Mouse (Mus musculus): ENCODE measurements at regions not wholly inside any gene's neighbourhood (a gene's known extent, or its start where the extent isn't known, plus 50 kb on each side); places are given as distances from the start of the nearest gene placed in this dataset.
"Not testable (repeated sequence)": the region's sequence is repeated elsewhere in the genome, so short reads cannot be mapped to it uniquely, and the experiment has no call there.

GRCm38 (mm10) chr17:69781201-69781600 lies 187.7 kb upstream of the Dlgap1 start:
- no peak for TF ChIP-seq CTCF (IDR thresholded peaks at IDR 0.05; ENCODE audit: borderline replicate concordance, insufficient read depth, low read length)
- TF ChIP-seq POLR2A (IDR thresholded peaks at IDR 0.05; ENCODE audit: low read depth, low read length), result no peak
- Histone ChIP-seq H3K27ac (ENCODE audit: insufficient read depth, low read length) (no peak overlapping the region), H3K4me1 (ENCODE audit: control insufficient read depth, insufficient read depth, low read length) (no peaks in the 10 kb centered on the region), H3K4me3 (ENCODE audit: insufficient read depth, low read length) (no peak overlapping the region)

DNA sequence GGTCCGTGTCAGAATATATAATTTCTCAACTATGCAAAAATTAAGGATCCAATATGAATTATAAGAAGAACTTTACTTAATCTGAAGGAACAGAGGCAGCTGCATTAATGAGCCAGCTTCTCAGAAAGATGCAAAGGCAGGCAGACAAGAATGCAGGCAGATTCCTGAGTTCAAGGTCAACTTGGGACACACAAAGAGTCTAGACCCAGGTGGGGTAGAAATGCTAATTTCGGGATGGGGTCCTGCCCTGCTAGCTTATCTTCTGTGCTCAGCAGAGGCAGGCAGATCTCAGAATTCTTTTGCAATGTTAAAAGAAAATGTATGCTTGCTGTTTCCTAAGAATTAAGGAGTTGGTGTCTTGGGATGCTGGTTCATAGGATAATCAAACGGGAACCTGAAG lies 181.9 kb upstream of the Dlgap1 start:
- Histone ChIP-seq H3K4me3 (ENCODE audit: insufficient read depth, low read length) (no peak overlapping the region), H3K27ac (ENCODE audit: insufficient read depth, low read length) (no peak overlapping the region)

DNA sequence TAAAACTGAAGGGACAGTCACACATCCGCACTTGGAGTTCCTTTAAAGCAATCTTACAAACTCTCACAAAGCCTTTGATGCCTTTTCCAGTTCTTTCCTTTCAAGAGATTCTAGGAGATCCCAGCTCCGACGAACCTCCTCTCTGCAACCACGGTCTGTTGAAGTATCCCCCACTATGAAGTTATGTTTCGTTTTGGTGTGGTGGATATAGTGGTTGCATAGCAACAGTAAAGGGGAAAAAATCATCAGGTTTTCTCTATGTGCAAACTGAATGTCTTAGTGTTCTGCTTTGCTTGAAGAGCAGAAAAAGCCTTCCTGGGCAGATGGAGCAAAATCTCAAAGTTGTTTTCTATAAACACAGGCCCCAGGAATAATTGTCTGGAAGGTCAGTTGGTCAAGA lies 147.4 kb upstream of the Dlgap1 start:
- Histone ChIP-seq H3K4me3 (ENCODE audit: insufficient read depth, low read length) (no peak overlapping the region), H3K27ac (ENCODE audit: insufficient read depth, low read length) (no peak overlapping the region), H3K4me1 (ENCODE audit: control insufficient read depth, insufficient read depth, low read length) (no peaks in the 10 kb centered on the region)
- TF ChIP-seq POLR2A (IDR thresholded peaks at IDR 0.05; ENCODE audit: low read depth, low read length) (no peak), CTCF (IDR thresholded peaks at IDR 0.05; ENCODE audit: borderline replicate concordance, insufficient read depth, low read length) (no peak)

More for the DNA sequence above, 181.9 kb upstream of the Dlgap1 start:
- no peak for TF ChIP-seq POLR2A (IDR thresholded peaks at IDR 0.05; ENCODE audit: low read depth, low read length)
- TF ChIP-seq CTCF (IDR thresholded peaks at IDR 0.05; ENCODE audit: borderline replicate concordance, insufficient read depth, low read length), result no peak
- no peaks in the 10 kb centered on the region for H3K4me1 ChIP-seq (ENCODE audit: control insufficient read depth, insufficient read depth, low read length)

DNA sequence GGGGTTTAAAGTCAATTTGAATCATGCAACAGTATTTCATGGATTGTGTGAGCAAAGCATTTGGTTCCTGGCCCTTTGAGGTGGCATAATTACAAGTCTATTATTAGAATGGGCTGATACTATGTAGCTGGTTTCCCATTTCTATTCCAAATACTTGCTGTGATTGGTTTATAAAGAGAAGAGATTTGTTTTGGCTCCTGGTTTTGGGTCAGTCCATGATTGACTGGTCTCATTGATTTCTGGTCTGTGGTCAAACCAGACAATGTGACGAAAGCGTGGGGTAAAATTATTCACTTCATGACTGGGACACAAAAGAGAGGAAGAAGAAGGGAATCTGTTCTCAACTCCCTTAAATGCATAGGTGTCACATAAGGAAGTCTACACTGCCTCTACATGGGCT lies 147.0 kb upstream of the Dlgap1 start:
- TF ChIP-seq CTCF (IDR thresholded peaks at IDR 0.05; ENCODE audit: borderline replicate concordance, insufficient read depth, low read length) (no peak), POLR2A (IDR thresholded peaks at IDR 0.05; ENCODE audit: low read depth, low read length) (no peak)
- Histone ChIP-seq H3K4me1 (ENCODE audit: control insufficient read depth, insufficient read depth, low read length) (no peaks in the 10 kb centered on the region), H3K4me3 (ENCODE audit: insufficient read depth, low read length) (no peak overlapping the region), H3K27ac (ENCODE audit: insufficient read depth, low read length) (no peak overlapping the region)

GRCm38 (mm10) chr17:69822921-69823320 lies 146.0 kb upstream of the Dlgap1 start:
- Histone ChIP-seq H3K27ac (ENCODE audit: insufficient read depth, low read length) (no peak overlapping the region), H3K4me1 (ENCODE audit: control insufficient read depth, insufficient read depth, low read length) (no peaks in the 10 kb centered on the region), H3K4me3 (ENCODE audit: insufficient read depth, low read length) (no peak overlapping the region)
- TF ChIP-seq POLR2A (IDR thresholded peaks at IDR 0.05; ENCODE audit: low read depth, low read length) (no peak), CTCF (IDR thresholded peaks at IDR 0.05; ENCODE audit: borderline replicate concordance, insufficient read depth, low read length) (no peak)

GRCm38 (mm10) chr17:69841308-69841707 lies 127.6 kb upstream of the Dlgap1 start:
- H3K4me1 ChIP-seq (ENCODE audit: control insufficient read depth, insufficient read depth, low read length), result no peaks in the 10 kb centered on the region
- TF ChIP-seq POLR2A (IDR thresholded peaks at IDR 0.05; ENCODE audit: low read depth, low read length) (no peak), CTCF (IDR thresholded peaks at IDR 0.05; ENCODE audit: borderline replicate concordance, insufficient read depth, low read length) (no peak)
- no peak overlapping the region for H3K4me3 ChIP-seq (ENCODE audit: insufficient read depth, low read length)
- no peak overlapping the region for H3K27ac ChIP-seq (ENCODE audit: insufficient read depth, low read length)

DNA sequence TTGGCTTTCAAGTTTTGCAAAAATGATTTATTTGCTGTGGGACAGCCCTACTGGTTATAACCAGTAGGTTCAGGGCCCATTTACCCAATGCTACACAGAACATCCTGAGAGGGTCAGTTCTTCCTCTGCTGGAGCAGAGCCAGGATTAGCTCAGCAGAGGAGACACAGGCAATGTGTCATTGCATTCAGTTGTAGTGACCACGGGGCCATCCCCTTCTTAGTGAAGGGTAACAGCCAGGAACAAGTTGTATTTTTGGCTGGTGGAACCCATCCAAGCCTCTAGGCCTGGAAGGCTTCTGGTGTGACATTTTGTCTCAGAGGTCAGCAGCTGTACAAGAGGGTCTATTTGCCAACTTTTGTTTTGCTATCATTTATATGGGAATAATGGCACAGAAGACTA lies 120.6 kb upstream of the Dlgap1 start:
- H3K4me3 ChIP-seq (ENCODE audit: insufficient read depth, low read length), result no peak overlapping the region
- H3K27ac ChIP-seq (ENCODE audit: insufficient read depth, low read length), result no peak overlapping the region
- TF ChIP-seq CTCF (IDR thresholded peaks at IDR 0.05; ENCODE audit: borderline replicate concordance, insufficient read depth, low read length) (no peak), POLR2A (IDR thresholded peaks at IDR 0.05; ENCODE audit: low read depth, low read length) (no peak)
- no peaks in the 10 kb centered on the region for H3K4me1 ChIP-seq (ENCODE audit: control insufficient read depth, insufficient read depth, low read length)

DNA sequence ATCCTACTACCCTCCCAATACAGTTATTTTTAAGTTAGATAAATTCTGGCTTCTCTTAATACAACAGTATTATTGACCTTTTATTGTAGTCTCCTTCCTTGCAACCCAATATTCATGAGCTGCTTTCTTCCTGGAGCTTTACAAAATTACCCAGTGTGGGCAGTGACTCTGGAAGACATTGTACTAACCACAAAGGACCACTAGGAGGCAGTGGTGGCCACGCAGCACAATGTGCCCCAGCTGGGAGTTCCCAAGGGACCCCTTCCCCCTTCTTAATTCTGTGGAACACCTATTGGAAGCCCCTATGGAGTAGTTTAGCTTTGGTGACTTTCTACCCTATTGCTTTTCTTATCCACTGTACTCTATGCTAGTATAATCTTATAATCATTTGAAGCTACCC lies 118.8 kb upstream of the Dlgap1 start:
- Histone ChIP-seq H3K27ac (ENCODE audit: insufficient read depth, low read length) (no peak overlapping the region), H3K4me3 (ENCODE audit: insufficient read depth, low read length) (no peak overlapping the region), H3K4me1 (ENCODE audit: control insufficient read depth, insufficient read depth, low read length) (no peaks in the 10 kb centered on the region)
- TF ChIP-seq POLR2A (IDR thresholded peaks at IDR 0.05; ENCODE audit: low read depth, low read length) (no peak), CTCF (IDR thresholded peaks at IDR 0.05; ENCODE audit: borderline replicate concordance, insufficient read depth, low read length) (peak; percentile 4; the same call in 1 of the 2 replicates)

DNA sequence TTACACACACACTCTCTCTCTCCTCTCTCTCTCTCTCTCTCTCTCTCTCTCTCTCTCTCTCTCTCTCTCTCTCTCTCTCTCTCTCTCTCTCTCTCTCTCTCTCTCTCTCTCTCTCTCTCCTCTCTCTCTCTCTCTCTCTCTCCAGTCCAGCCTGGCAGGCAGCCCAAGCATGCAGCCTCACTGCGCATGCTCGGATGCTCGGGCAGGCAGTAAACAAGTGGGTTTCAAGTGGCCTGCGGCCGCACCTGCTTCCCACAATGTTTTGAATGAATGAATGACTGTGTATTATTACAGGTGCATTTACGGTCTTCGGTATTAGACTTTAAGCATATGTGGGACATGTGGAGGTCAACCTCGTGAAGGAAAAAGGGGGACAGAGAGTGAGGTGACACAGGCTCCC lies 88.9 kb upstream of the Dlgap1 start:
- H3K4me3 ChIP-seq (ENCODE audit: insufficient read depth, low read length); H3K27ac ChIP-seq (ENCODE audit: insufficient read depth, low read length); H3K4me1 ChIP-seq (ENCODE audit: control insufficient read depth, insufficient read depth, low read length): not testable (repeated sequence)

- no peaks in the 10 kb centered on the region for H3K4me1 ChIP-seq (ENCODE audit: control insufficient read depth, insufficient read depth, low read length)
- H3K27ac ChIP-seq (ENCODE audit: insufficient read depth, low read length), result no peak overlapping the region
- TF ChIP-seq CTCF (IDR thresholded peaks at IDR 0.05; ENCODE audit: borderline replicate concordance, insufficient read depth, low read length), result no peak
- no peak for TF ChIP-seq POLR2A (IDR thresholded peaks at IDR 0.05; ENCODE audit: low read depth, low read length)
- H3K4me3 ChIP-seq (ENCODE audit: insufficient read depth, low read length), result no peak overlapping the region
Observed at GRCm38 (mm10) chr17:69893980-69894379, 74.9 kb upstream of the Dlgap1 start.

Data from embryonic fibroblast, embryonic 13.5 days (primary cell).